Mouse (Mus musculus) naive thymus-derived CD4-positive, alpha-beta T cell, adult 2 months (primary cell): Measurements from ENCODE around the gene Tbc1d22b.
A peak's percentile ranks its signal among the peaks of the same experiment; 100 is the strongest.

ENCODE experiments used
- DNase-seq: peaks from one replicate; pipeline ENCODE4 v3.0.0-alpha.2; 2011; ENCODE audit warnings: low read depth

The Tbc1d22b gene

GRCm38 (mm10) chr17:29541419-29541818, 8.2 kb upstream of the Tbc1d22b start:
- no peak for DNase-seq

- no peak for DNase-seq
Observed at GRCm38 (mm10) chr17:29542831-29543690, 6.5 kb upstream of the Tbc1d22b start.

- DNase-seq: no peak
Observed at GRCm38 (mm10) chr17:29544064-29544463, 5.5 kb upstream of the Tbc1d22b start.

- no peak for DNase-seq
Observed at GRCm38 (mm10) chr17:29545241-29545640, 4.3 kb upstream of the Tbc1d22b start.

- DNase-seq: no peak
Observed at GRCm38 (mm10) chr17:29548494-29548893, 1.1 kb upstream of the Tbc1d22b start.

- DNase-seq: no peak
Observed at GRCm38 (mm10) chr17:29548994-29549393, 591 bp upstream of the Tbc1d22b start.

GRCm38 (mm10) chr17:29551019-29551418, 1.4 kb downstream of the Tbc1d22b start:
- peak; percentile 64 for DNase-seq

GRCm38 (mm10) chr17:29552162-29552732, 2.7 kb downstream of the Tbc1d22b start, which contains the start of gene Tmem217:
Gene Tmem217, minus strand, starts transcription at chr17:29552385.
- peak; percentile 77 for DNase-seq

GRCm38 (mm10) chr17:29554176-29554575, 4.6 kb downstream of the Tbc1d22b start:
- DNase-seq: no peak

GRCm38 (mm10) chr17:29556456-29556855, 6.9 kb downstream of the Tbc1d22b start:
- DNase-seq: no peak

- no peak for DNase-seq
Observed at GRCm38 (mm10) chr17:29556893-29557292, 7.3 kb downstream of the Tbc1d22b start.

- no peak for DNase-seq
Observed at GRCm38 (mm10) chr17:29558476-29558875, 8.9 kb downstream of the Tbc1d22b start.

- peak; percentile 66 for DNase-seq
Observed at GRCm38 (mm10) chr17:29565521-29565920, 15.9 kb downstream of the Tbc1d22b start.

GRCm38 (mm10) chr17:29568435-29568834, 18.9 kb downstream of the Tbc1d22b start:
- DNase-seq: no peak

- no peak for DNase-seq
Observed at GRCm38 (mm10) chr17:29569831-29570230, 20.2 kb downstream of the Tbc1d22b start.

GRCm38 (mm10) chr17:29579579-29580126, 30.1 kb downstream of the Tbc1d22b start:
- DNase-seq: no peak

GRCm38 (mm10) chr17:29583569-29583968, 34.0 kb downstream of the Tbc1d22b start:
- DNase-seq: no peak

GRCm38 (mm10) chr17:29584306-29584705, 34.7 kb downstream of the Tbc1d22b start:
- peak; percentile 34 for DNase-seq

- DNase-seq: no peak
Observed at GRCm38 (mm10) chr17:29584737-29585136, 35.2 kb downstream of the Tbc1d22b start.

- DNase-seq: peak; percentile 43
Observed at GRCm38 (mm10) chr17:29585446-29585845, 35.9 kb downstream of the Tbc1d22b start.

- no peak for DNase-seq
Observed at GRCm38 (mm10) chr17:29586921-29587320, 37.3 kb downstream of the Tbc1d22b start.

- no peak for DNase-seq
Observed at GRCm38 (mm10) chr17:29589221-29589898, 39.8 kb downstream of the Tbc1d22b start.
